Mouse (Mus musculus) intestine, embryonic 16.5 days (tissue): Measurements from ENCODE around the gene Pan2. TPM values are rescaled to one million over a fixed set of nuclear protein-coding genes. Genes with fewer than 3 reads are reported as not detected.
A peak's percentile ranks its signal among the peaks of the same experiment; 100 is the strongest.

Experiments used
- ATAC-seq: fragments of 200-750 bp; cut with Nextera tagmentation; 2 replicates; pipeline ENCODE4 v1.8.0; 2017; ENCODE audit warnings: moderate TSS enrichment, moderate library complexity
- H3K27ac ChIP-seq: fragments of 300-500 bp; sonication (generic); 2 replicates; pipeline ENCODE4 v1.5.1; 2014; ENCODE audit warnings: mild to moderate bottlenecking, low read length
- H3K27me3 ChIP-seq: fragments of 300-500 bp; sonication (generic); replicated peaks from 2 replicates; pipeline ENCODE4 v1.6.1; 2014; ENCODE audit warnings: low read length, control low read depth, mixed read lengths; ENCODE audit not compliant: control insufficient read depth, insufficient read depth
- H3K36me3 ChIP-seq: fragments of 300-500 bp; sonication (generic); 2 replicates; pipeline ENCODE4 v1.6.1; 2014; ENCODE audit warnings: low read length, control low read depth; ENCODE audit not compliant: control insufficient read depth, insufficient read depth
- H3K4me1 ChIP-seq: fragments of 300-500 bp; sonication (generic); 2 replicates; pipeline ENCODE4 v1.6.1; 2014; ENCODE audit warnings: low read length, control low read depth, mixed read lengths; ENCODE audit not compliant: control insufficient read depth, insufficient read depth
- H3K4me2 ChIP-seq: fragments of 300-500 bp; sonication (generic); 2 replicates; pipeline ENCODE4 v1.6.1; 2014; ENCODE audit warnings: low read depth, low read length, control low read depth
- H3K4me3 ChIP-seq: fragments of 300-500 bp; sonication (generic); 2 replicates; pipeline ENCODE4 v1.5.1; 2014; ENCODE audit warnings: mild to moderate bottlenecking, low read length
- H3K9ac ChIP-seq: fragments of 300-500 bp; sonication (generic); 2 replicates; pipeline ENCODE4 v1.6.1; 2014; ENCODE audit warnings: low read depth, low read length
- H3K9me3 ChIP-seq: fragments of 300-500 bp; sonication (generic); 2 replicates; pipeline ENCODE4 v1.6.1; 2016; ENCODE audit warnings: low read length, control low read depth; ENCODE audit not compliant: control insufficient read depth
- WGBS: fragments of 180-500 bp; shearing (Covaris S2); extraction: QIAGEN DNeasy Blood & Tissue Kit; methylation state at CpG from one replicate; pipeline ENCODE4 v1.1.7; 2014; 5-methylcytosine and 5-hydroxymethylcytosine counted together
- polyA plus RNA-seq: library from polyadenylated mRNA; unstranded; fragments of >200 nt; fragmentation: Nextera tagmentation; extraction: Ambion mirVana; gene quantifications from 2 replicates; pipeline ENCODE4 v1.2.1, GENCODE M21; 2015

Gene Pan2
- polyA plus RNA-seq, 1 experiment from 2014 or later: 25.5 TPM

DNA sequence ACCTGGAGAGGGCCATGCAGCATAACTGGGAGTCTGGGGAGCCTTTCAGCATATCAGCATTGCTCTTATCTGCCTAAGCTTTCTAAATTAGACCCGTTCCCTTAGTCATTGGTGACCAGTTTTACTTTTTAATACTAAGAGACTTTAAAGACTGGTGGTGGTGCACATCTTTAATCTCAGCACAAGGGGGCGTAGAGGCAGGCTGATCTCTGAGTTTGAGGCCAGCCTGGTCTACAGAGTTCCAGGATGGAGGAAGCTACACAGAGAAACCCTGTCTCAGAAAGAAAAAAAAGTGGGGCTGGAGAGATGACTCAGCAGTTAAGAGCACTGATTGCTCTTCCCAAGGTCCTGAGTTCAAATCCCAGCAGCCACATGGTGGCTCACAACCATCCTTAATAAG, 37.1 kb downstream of the Pan2 start:
- Histone ChIP-seq H3K9ac (no peak overlapping the region), H3K4me3 (no peak overlapping the region), H3K36me3 (no peaks in the 10 kb centered on the region; the same call in 1 of the 2 replicates), H3K9me3 (no peaks in the 10 kb centered on the region), H3K27me3 (no peaks in the 10 kb centered on the region), H3K4me2 (no peak overlapping the region), H3K27ac (no peak overlapping the region), H3K4me1 (peaks cover 33% of the 10 kb centered on the region)
- no peak for ATAC-seq
- 72% methylated on average over 2 of the region's 2 CpGs for WGBS

DNA sequence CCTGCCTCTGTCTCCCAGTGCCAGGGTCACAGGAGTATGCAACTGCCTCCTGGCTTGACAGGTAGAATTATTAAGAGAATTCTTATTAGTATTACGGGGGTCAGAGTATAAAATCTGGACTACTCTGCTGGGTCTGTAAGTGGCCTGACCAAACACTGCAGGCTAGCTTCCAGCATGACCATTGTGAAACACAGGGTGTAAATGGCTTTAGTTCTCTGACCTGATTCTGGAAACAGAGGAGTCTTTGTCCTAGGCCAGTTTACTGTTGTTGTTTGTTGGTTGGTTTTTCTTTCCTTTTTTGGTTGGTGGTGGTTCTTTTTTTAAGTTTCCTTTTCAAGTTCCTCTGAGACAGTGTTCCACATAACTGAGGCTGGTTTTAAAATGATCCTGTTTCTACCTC, 40.3 kb downstream of the Pan2 start:
- peaks cover 20% of the 10 kb centered on the region for H3K4me1 ChIP-seq
- H3K27ac ChIP-seq: peak overlapping the region; percentile 32; the same call in 1 of the 2 replicates
- no peak for ATAC-seq
- H3K36me3 ChIP-seq: no peaks in the 10 kb centered on the region; the same call in 1 of the 2 replicates
- H3K27me3 ChIP-seq: no peaks in the 10 kb centered on the region
- WGBS: 77% methylated on average over 1 of the region's 1 CpGs
- no peak overlapping the region for H3K4me2 ChIP-seq
- H3K4me3 ChIP-seq: no peak overlapping the region
- no peaks in the 10 kb centered on the region for H3K9me3 ChIP-seq
- no peak overlapping the region for H3K9ac ChIP-seq

DNA sequence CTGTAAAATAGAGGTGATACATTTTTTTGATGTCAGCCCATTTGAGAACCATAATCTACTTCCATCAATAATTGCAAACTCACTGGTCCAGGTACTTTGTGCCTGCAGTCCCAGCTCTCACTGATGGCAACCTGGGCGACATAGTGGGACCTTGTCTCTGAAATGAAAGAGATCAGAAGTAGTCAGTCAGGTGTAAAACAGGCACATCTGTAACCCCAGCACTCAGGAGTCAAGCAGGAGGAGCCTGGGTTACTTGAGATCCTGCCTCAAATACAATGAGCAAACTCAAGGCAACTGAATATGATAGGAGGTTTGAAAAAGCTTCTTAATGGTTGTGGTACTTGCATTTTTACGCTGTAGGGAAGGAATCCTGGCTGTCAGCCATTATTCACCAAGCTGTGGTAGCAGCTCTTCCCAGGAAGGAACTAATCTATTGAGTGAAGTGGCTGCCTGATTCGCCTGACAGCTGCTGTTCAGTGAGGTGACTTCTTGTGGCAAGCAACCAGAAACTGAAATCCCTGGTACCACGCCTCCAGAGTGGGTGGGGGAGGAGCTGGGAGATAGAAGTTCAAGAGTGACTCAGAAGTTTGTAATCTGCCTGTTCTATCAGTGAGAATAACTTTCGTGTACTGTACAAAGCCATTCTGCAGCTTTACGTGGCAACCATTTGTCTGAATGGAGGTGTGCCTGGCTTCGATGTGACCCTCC, 41.6 kb downstream of the Pan2 start:
- H3K9ac ChIP-seq: no peak overlapping the region
- WGBS: 19% methylated on average over 7 of the region's 7 CpGs

DNA sequence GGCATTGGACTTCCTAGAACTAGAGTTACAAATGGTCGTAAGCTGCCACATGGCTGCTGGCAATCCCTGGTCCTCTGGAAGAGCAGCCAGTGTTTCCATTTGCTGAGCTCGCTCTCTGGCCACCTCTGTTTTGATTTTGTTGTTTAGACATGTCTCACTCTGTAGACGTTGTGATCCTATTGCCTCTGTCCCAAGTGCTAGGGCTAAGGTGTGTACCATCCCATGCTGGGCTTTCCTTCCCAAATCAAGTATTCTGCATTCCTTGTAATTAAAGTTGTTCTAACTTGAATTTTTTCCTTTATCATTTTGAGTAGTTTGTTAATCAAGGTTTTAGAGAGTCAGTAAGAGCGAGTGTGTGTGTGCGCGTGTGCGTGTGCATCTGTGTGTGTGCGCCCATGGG, 44.4 kb downstream of the Pan2 start:
- no peaks in the 10 kb centered on the region for H3K9me3 ChIP-seq
- H3K36me3 ChIP-seq: peaks cover 5% of the 10 kb centered on the region
- no peak overlapping the region for H3K9ac ChIP-seq
- H3K27me3 ChIP-seq: no peaks in the 10 kb centered on the region
- WGBS: 85% methylated on average over 8 of the region's 8 CpGs
- H3K27ac ChIP-seq: no peak overlapping the region
- H3K4me2 ChIP-seq: no peak overlapping the region
- ATAC-seq: no peak
- H3K4me1 ChIP-seq: peaks cover 9% of the 10 kb centered on the region
- no peak overlapping the region for H3K4me3 ChIP-seq

More for the DNA sequence above, 41.6 kb downstream of the Pan2 start:
- peak; percentile 92 for ATAC-seq
- Histone ChIP-seq H3K9me3 (no peaks in the 10 kb centered on the region), H3K4me2 (peak overlapping the region; percentile 23), H3K27me3 (no peaks in the 10 kb centered on the region), H3K4me1 (peaks cover 9% of the 10 kb centered on the region), H3K4me3 (peak overlapping the region; percentile 9), H3K36me3 (no peaks in the 10 kb centered on the region; the same call in 1 of the 2 replicates), H3K27ac (peak overlapping the region; percentile 87)

DNA sequence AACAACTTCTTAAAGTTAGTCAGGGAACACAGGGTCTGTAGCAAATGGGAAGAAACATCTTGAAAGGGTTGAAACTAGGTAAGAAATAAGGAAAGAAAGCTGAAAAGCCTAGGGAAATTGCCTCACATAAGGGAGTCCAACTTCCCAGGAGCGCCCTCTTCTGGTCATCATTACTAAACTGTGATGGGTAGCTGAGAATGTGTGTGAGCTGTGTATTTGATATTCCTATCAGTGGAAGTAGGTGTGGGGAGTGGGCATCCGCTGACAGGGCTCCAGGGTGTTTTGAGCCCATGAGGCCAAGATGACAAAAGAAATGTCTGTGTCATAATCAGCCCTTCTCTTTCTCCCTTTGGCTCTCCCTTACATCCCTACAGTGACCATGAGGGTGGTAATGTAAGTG, 55.7 kb downstream of the Pan2 start:
- no peak overlapping the region for H3K4me3 ChIP-seq
- H3K9me3 ChIP-seq: no peaks in the 10 kb centered on the region
- no peak for ATAC-seq
- no peaks in the 10 kb centered on the region for H3K27me3 ChIP-seq
- no peak overlapping the region for H3K27ac ChIP-seq
- H3K4me2 ChIP-seq: no peak overlapping the region
- H3K9ac ChIP-seq: no peak overlapping the region
- peaks cover 20% of the 10 kb centered on the region for H3K36me3 ChIP-seq
- H3K4me1 ChIP-seq: no peaks in the 10 kb centered on the region
- WGBS: 54% methylated on average over 2 of the region's 2 CpGs

DNA sequence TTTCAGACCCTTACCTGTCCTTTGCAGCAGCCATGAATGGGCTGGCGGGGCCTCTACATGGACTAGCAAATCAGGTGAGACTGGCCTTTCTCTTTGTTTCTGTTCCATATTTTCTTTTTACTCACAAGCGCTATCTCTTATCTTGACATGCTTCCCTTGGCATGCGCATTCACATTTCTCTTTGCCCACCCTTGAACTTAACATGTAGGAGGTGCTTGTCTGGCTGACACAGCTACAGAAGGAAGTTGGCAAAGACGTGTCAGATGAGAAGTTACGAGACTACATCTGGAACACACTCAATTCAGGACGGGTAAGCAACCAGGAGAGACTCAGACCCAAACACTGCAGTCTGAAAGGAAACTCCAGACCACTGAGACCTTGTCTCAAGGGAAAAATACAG, 56.1 kb downstream of the Pan2 start:
- H3K36me3 ChIP-seq: peaks cover 17% of the 10 kb centered on the region
- no peaks in the 10 kb centered on the region for H3K9me3 ChIP-seq
- H3K9ac ChIP-seq: no peak overlapping the region
- no peaks in the 10 kb centered on the region for H3K27me3 ChIP-seq
- H3K4me2 ChIP-seq: no peak overlapping the region
- 90% methylated on average over 6 of the region's 6 CpGs for WGBS
- H3K4me3 ChIP-seq: no peak overlapping the region
- no peak overlapping the region for H3K27ac ChIP-seq
- no peak for ATAC-seq
- H3K4me1 ChIP-seq: no peaks in the 10 kb centered on the region

DNA sequence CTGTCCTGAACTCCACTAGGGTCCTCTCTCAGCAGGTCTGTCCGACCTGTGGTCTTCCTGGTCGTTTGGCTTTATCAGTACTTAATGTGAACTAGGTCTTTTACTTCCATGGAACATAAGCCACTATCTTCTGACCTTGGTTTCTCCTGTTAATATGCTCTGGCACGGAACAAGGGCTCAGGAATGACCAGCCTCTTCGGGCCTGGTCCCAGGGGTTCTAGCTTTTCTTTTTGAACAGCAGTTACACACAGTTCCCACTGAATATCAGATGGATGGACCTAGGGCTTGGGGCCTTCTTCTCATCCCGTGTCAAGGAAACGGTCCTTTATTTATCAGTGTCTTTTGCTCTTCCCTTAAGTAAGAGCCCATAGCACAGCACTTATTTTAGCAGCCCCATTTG, 58.7 kb downstream of the Pan2 start:
- Histone ChIP-seq H3K36me3 (peaks cover 17% of the 10 kb centered on the region), H3K9me3 (no peaks in the 10 kb centered on the region)
- 90% methylated on average over 6 of the region's 6 CpGs for WGBS

DNA sequence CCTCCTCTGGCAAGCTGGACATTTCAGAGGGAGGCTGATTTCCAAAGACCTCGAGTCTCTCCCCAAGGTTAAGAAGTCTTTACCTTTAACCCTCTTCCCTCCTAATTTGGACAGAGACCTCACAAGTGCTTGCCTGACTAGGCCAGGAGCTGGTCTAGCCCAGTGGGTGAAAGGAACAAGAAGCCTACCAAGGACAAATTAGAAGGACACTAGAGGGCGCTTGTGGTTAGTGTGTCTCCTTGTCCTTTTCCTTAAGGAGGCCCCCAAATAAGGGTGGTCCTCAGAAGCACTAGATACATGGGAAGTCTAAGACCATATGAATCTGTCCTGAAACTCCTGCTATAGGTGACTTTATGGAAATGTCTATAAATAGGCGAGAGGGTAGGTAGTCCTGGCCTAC, 59.4 kb downstream of the Pan2 start:
- ATAC-seq: 0 out of 2 replicates have a peak, but pooled peaks have one; percentile 21
- WGBS: 49% methylated on average over 3 of the region's 3 CpGs
- Histone ChIP-seq H3K9ac (no peak overlapping the region), H3K4me1 (no peaks in the 10 kb centered on the region), H3K4me3 (no peak overlapping the region), H3K4me2 (no peak overlapping the region), H3K27ac (no peak overlapping the region), H3K36me3 (peaks cover 17% of the 10 kb centered on the region), H3K9me3 (no peaks in the 10 kb centered on the region), H3K27me3 (no peaks in the 10 kb centered on the region)

More for the DNA sequence above, 58.7 kb downstream of the Pan2 start:
- Histone ChIP-seq H3K4me1 (no peaks in the 10 kb centered on the region), H3K9ac (no peak overlapping the region), H3K27ac (no peak overlapping the region), H3K4me2 (no peak overlapping the region), H3K27me3 (no peaks in the 10 kb centered on the region), H3K4me3 (no peak overlapping the region)
- no peak for ATAC-seq

DNA sequence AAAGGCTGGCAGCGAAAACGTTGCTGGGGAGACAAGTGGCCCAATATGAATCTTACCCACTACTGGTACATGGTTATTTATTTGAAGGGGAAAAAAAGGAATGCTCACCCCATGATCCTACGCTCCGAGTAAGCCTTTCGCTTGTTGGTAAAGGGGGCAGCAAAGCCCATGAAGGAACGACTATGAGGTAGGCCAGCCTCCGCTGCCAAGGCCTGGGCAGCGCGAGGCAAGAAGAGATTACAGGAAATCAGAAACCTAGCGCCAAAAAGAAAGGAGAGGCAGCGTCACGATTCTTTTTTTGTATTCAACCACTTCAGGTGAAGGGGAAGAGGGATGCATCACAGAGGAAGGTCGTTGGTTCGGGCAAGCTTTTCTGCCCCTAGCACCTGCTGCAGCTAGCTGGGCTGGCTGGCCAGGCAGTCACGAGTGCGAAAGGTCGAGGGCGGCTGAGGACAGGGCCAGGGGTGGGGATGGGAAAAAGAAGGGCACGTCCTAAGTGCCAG, 64.8 kb downstream of the Pan2 start:
- no peak; the same call in 1 of the 2 replicates for ATAC-seq
- H3K36me3 ChIP-seq: no peaks in the 10 kb centered on the region
- WGBS: 19% methylated on average over 19 of the region's 19 CpGs
- peak overlapping the region; percentile 91 for H3K27ac ChIP-seq
- peak overlapping the region; percentile 72 for H3K4me3 ChIP-seq
- H3K9me3 ChIP-seq: no peaks in the 10 kb centered on the region
- H3K4me2 ChIP-seq: peak overlapping the region; percentile 88
- H3K4me1 ChIP-seq: peaks cover 6% of the 10 kb centered on the region; the same call in 1 of the 2 replicates
- H3K27me3 ChIP-seq: no peaks in the 10 kb centered on the region
- H3K9ac ChIP-seq: peak overlapping the region; percentile 76
